Mouse (Mus musculus): ENCODE data around the gene Prrx2. TPM values are rescaled to one million over a fixed set of nuclear protein-coding genes. Genes with fewer than 3 reads are reported as not detected.
A peak's percentile ranks its signal among the peaks of the same experiment; 100 is the strongest.

The Prrx2 gene
- 1.8 and 2.7 TPM in 2 replicates for polyA plus RNA-seq (2015; fragmentation: Nextera tagmentation; extraction: Ambion mirVana)

GRCm38 (mm10) chr2:30834373-30835022 lies at the start of gene Prrx2:
TSS of gene Prrx2 (plus strand) at chr2:30834972.
- ATAC-seq (ENCODE audit: low FRiP score), result no peak
- H3K36me3 ChIP-seq, result no peaks in the 10 kb centered on the region
- no peak within 1 kb of the TSS for H3K4me2 ChIP-seq
- no peak within 1 kb of the TSS for H3K4me3 ChIP-seq (replicated peaks)
- H3K27ac ChIP-seq (replicated peaks), result no peak within 1 kb of the TSS
- no peaks in the 10 kb centered on the region for H3K9me3 ChIP-seq (replicated peaks)
- H3K4me1 ChIP-seq, result peaks cover 19% of the 10 kb centered on the region
- peaks cover 10% of the 10 kb centered on the region for H3K27me3 ChIP-seq (replicated peaks)
- 84% methylated on average over 6 of the region's 10 CpGs for WGBS
- no peak within 1 kb of the TSS for H3K9ac ChIP-seq (replicated peaks)

- Histone ChIP-seq H3K9ac (replicated peaks) (peak overlapping the region; percentile 17; the same call in 1 of the 2 replicates), H3K4me1 (peaks cover 26% of the 10 kb centered on the region), H3K27ac (replicated peaks) (no peak overlapping the region), H3K36me3 (no peaks in the 10 kb centered on the region), H3K27me3 (replicated peaks) (no peaks in the 10 kb centered on the region), H3K4me2 (no peak overlapping the region), H3K4me3 (replicated peaks) (no peak overlapping the region), H3K9me3 (replicated peaks) (no peaks in the 10 kb centered on the region)
- WGBS, result 66% methylated on average over 4 of the region's 4 CpGs
- ATAC-seq (ENCODE audit: low FRiP score), result no peak
These were observed 47.3 kb upstream of the Prrx2 start for GRCm38 (mm10) chr2:30787466-30787865.

GRCm38 (mm10) chr2:30792061-30792460 lies 42.7 kb upstream of the Prrx2 start:
- Histone ChIP-seq H3K9me3 (replicated peaks) (no peaks in the 10 kb centered on the region), H3K9ac (replicated peaks) (no peak overlapping the region), H3K27ac (replicated peaks) (no peak overlapping the region), H3K27me3 (replicated peaks) (no peaks in the 10 kb centered on the region), H3K4me2 (no peak overlapping the region), H3K4me3 (replicated peaks) (no peak overlapping the region), H3K4me1 (peaks cover 30% of the 10 kb centered on the region), H3K36me3 (no peaks in the 10 kb centered on the region)
- WGBS, result 75% methylated on average over 7 of the region's 7 CpGs
- ATAC-seq (ENCODE audit: low FRiP score), result no peak

- 0 out of 2 replicates have a peak, but pooled peaks cover 2% of the 10 kb centered on the region for H3K27me3 ChIP-seq (replicated peaks)
- no peaks in the 10 kb centered on the region for H3K36me3 ChIP-seq
- peak; percentile 64 for ATAC-seq (ENCODE audit: low FRiP score)
- WGBS, result 5% methylated on average over 48 of the region's 48 CpGs
- H3K4me3 ChIP-seq (replicated peaks), result peak overlapping the region; percentile 38
- H3K27ac ChIP-seq (replicated peaks), result peak overlapping the region; percentile 82
- peak overlapping the region; percentile 65 for H3K4me2 ChIP-seq
- peaks cover 30% of the 10 kb centered on the region for H3K4me1 ChIP-seq
- no peaks in the 10 kb centered on the region for H3K9me3 ChIP-seq (replicated peaks)
- H3K9ac ChIP-seq (replicated peaks), result peak overlapping the region; percentile 41
These were observed 40.3 kb upstream of the Prrx2 start for GRCm38 (mm10) chr2:30794179-30795108.

DNA sequence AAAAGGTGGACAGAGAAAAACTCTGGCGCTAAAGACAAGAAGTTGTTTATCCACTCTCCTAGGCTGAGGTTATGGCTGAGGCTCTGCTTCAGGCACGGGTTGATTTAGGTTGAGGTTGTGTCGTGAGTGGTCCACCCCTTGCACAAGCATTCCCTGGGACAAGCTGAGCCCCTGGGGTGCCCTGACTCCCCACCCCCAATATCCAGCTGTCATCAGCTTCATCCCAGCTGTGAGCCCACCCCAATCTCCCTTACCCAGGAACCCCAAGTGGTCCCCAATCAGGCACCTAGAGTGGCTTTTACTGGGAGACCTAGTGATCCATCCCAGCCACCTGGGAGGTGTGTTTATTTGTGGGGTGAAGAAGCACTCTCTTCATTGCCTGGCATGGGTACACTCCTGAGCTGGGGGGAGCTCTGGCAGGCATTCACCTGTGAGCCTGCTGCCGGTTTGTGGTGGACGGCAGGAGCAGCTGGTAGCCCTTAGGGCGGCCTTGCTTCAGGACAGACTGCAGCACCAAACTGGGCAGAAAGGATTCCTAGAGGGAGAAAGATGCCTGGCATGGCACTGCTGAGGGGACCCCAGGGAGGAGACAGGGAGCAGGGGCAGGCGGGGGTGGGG lies 39.4 kb upstream of the Prrx2 start:
- Histone ChIP-seq H3K4me3 (replicated peaks) (no peak overlapping the region), H3K9ac (replicated peaks) (no peak overlapping the region), H3K27ac (replicated peaks) (peak overlapping the region; percentile 82; the same call in 1 of the 2 replicates), H3K4me1 (peaks cover 30% of the 10 kb centered on the region), H3K4me2 (peak overlapping the region; percentile 65), H3K36me3 (no peaks in the 10 kb centered on the region), H3K27me3 (replicated peaks) (peaks cover 3% of the 10 kb centered on the region; the same call in 1 of the 2 replicates), H3K9me3 (replicated peaks) (no peaks in the 10 kb centered on the region)
- 47% methylated on average over 7 of the region's 7 CpGs for WGBS
- no peak for ATAC-seq (ENCODE audit: low FRiP score)

GRCm38 (mm10) chr2:30795889-30796275 lies 38.9 kb upstream of the Prrx2 start:
- Histone ChIP-seq H3K4me1 (peaks cover 33% of the 10 kb centered on the region), H3K27ac (replicated peaks) (peak overlapping the region; percentile 76), H3K36me3 (no peaks in the 10 kb centered on the region), H3K9me3 (replicated peaks) (no peaks in the 10 kb centered on the region), H3K9ac (replicated peaks) (peak overlapping the region; percentile 23; the same call in 1 of the 2 replicates), H3K4me3 (replicated peaks) (no peak overlapping the region), H3K27me3 (replicated peaks) (peaks cover 8% of the 10 kb centered on the region; the same call in 1 of the 2 replicates), H3K4me2 (peak overlapping the region; percentile 54)
- WGBS, result 46% methylated on average over 5 of the region's 5 CpGs
- no peak for ATAC-seq (ENCODE audit: low FRiP score)

GRCm38 (mm10) chr2:30796382-30796781 lies 38.4 kb upstream of the Prrx2 start:
- peaks cover 11% of the 10 kb centered on the region; the same call in 1 of the 2 replicates for H3K27me3 ChIP-seq (replicated peaks)
- H3K9ac ChIP-seq (replicated peaks), result peak overlapping the region; percentile 23; the same call in 1 of the 2 replicates
- ATAC-seq (ENCODE audit: low FRiP score), result peak; percentile 80
- H3K9me3 ChIP-seq (replicated peaks), result no peaks in the 10 kb centered on the region
- peak overlapping the region; percentile 54 for H3K4me2 ChIP-seq
- H3K4me1 ChIP-seq, result peaks cover 38% of the 10 kb centered on the region
- no peaks in the 10 kb centered on the region for H3K36me3 ChIP-seq
- H3K4me3 ChIP-seq (replicated peaks), result peak overlapping the region; percentile 6; the same call in 1 of the 2 replicates
- 2% methylated on average over 11 of the region's 11 CpGs for WGBS
- peak overlapping the region; percentile 76 for H3K27ac ChIP-seq (replicated peaks)

DNA sequence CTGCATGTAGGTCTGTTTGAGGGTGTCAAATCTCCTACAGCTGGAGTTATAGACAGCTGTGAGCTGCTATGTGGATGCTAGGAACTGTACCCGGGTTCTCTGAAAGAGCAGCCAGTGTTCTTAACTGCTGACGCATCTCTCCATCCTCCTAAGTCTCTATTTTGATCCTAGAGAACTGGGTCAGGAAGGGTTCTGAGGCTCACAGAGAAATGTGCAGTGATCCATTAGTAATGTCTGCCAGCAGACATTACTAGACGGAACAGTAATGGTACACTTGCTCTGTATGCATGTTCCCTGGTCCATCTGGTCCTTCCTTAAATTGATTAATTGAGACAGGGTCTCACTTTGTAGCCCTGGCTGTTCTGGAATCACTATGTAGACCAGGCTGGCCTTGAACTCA lies 35.3 kb upstream of the Prrx2 start:
- H3K27me3 ChIP-seq (replicated peaks), result peaks cover 31% of the 10 kb centered on the region
- H3K4me3 ChIP-seq (replicated peaks), result no peak overlapping the region
- no peak overlapping the region for H3K27ac ChIP-seq (replicated peaks)
- H3K9me3 ChIP-seq (replicated peaks), result no peaks in the 10 kb centered on the region
- 83% methylated on average over 3 of the region's 3 CpGs for WGBS
- no peaks in the 10 kb centered on the region for H3K36me3 ChIP-seq
- no peak overlapping the region for H3K4me2 ChIP-seq
- no peak overlapping the region for H3K9ac ChIP-seq (replicated peaks)
- peaks cover 40% of the 10 kb centered on the region for H3K4me1 ChIP-seq
- no peak for ATAC-seq (ENCODE audit: low FRiP score)

GRCm38 (mm10) chr2:30800671-30801066 lies 34.1 kb upstream of the Prrx2 start:
- Histone ChIP-seq H3K27me3 (replicated peaks) (peaks cover 31% of the 10 kb centered on the region), H3K27ac (replicated peaks) (no peak overlapping the region), H3K9me3 (replicated peaks) (no peaks in the 10 kb centered on the region), H3K4me3 (replicated peaks) (peak overlapping the region; percentile 45), H3K36me3 (no peaks in the 10 kb centered on the region), H3K9ac (replicated peaks) (peak overlapping the region; percentile 51; the same call in 1 of the 2 replicates), H3K4me1 (peaks cover 32% of the 10 kb centered on the region), H3K4me2 (peak overlapping the region; percentile 94)
- no peak for ATAC-seq (ENCODE audit: low FRiP score)
- 34% methylated on average over 7 of the region's 7 CpGs for WGBS

DNA sequence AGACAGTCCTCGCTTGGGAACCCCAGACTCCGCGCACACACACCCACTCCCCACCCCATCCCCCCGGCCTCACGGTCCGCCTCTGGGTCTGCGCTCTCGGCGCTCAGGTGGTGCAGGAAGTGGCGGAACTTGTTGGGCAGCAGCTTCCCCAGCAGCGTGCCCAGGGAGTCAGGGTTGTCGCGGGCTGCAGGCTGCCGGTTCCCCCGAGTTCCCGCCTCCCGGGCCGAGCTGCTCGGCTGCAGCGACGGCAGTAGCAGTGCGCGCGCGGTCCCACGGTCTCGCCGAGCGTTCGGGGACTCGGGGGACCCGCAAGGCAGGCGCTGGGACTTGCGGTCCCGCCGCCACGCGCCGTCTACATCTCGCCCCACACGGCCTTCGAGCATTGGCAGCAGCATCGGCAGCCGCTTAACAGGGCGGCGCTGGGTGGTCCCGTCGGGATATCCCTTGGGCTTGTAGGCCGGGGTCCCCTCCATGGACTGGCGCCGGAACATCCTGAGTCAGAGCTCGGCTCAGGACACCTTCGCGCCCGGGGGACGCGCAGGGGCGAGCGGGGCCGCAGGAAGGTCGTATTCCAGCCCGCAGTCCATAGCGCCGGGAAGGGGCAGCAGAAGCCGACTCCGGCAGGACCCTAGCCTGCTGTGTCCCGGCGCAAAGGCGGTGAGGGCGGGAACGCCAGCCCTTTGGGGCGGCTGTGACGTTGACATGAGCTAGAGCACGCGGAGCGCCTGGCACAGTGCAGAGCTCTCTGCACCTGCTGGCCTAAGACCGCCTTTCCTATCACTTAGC lies 33.5 kb upstream of the Prrx2 start:
- peaks cover 31% of the 10 kb centered on the region for H3K27me3 ChIP-seq (replicated peaks)
- no peaks in the 10 kb centered on the region for H3K36me3 ChIP-seq
- H3K4me1 ChIP-seq, result peaks cover 26% of the 10 kb centered on the region
- no peak overlapping the region for H3K27ac ChIP-seq (replicated peaks)
- peak overlapping the region; percentile 45 for H3K4me3 ChIP-seq (replicated peaks)
- H3K9ac ChIP-seq (replicated peaks), result peak overlapping the region; percentile 51
- H3K4me2 ChIP-seq, result peak overlapping the region; percentile 94
- no peaks in the 10 kb centered on the region for H3K9me3 ChIP-seq (replicated peaks)
- 0 out of 2 replicates have a peak, but pooled peaks have one; percentile 8 for ATAC-seq (ENCODE audit: low FRiP score)
- WGBS, result under 1% methylated on average over 75 of the region's 77 CpGs
